Mouse (Mus musculus): ENCODE measurements at regions not wholly inside any gene's neighbourhood (a gene's known extent, or its start where the extent isn't known, plus 50 kb on each side); places are given as distances from the start of the nearest gene placed in this dataset.
"Not testable (repeated sequence)": the region's sequence is repeated elsewhere in the genome, so short reads cannot be mapped to it uniquely, and the experiment has no call there.

GRCm38 (mm10) chr15:90882349-90882748, 167.4 kb downstream of the Kif21a start:
- H3K27ac ChIP-seq (ENCODE audit: poor library complexity, severe bottlenecking); ATAC-seq (ENCODE audit: insufficient number of reproducible peaks, low FRiP score); H3K27me3 ChIP-seq (replicated peaks); H3K36me3 ChIP-seq; H3K4me3 ChIP-seq; H3K4me2 ChIP-seq; H3K4me1 ChIP-seq (replicated peaks); H3K9ac ChIP-seq; H3K9me3 ChIP-seq (replicated peaks): not testable (repeated sequence)
- WGBS = 91% methylated on average over 19 of the region's 19 CpGs

GRCm38 (mm10) chr15:90869452-90869851, 180.3 kb downstream of the Kif21a start:
- H3K9me3 ChIP-seq (replicated peaks) = no peaks in the 10 kb centered on the region
- no peak overlapping the region for H3K9ac ChIP-seq
- no peak for ATAC-seq (ENCODE audit: insufficient number of reproducible peaks, low FRiP score)
- H3K4me1 ChIP-seq (replicated peaks) = no peaks in the 10 kb centered on the region
- no peak overlapping the region for H3K27ac ChIP-seq (ENCODE audit: poor library complexity, severe bottlenecking)
- no peaks in the 10 kb centered on the region for H3K27me3 ChIP-seq (replicated peaks)
- no peak overlapping the region for H3K4me2 ChIP-seq
- no peak overlapping the region for H3K4me3 ChIP-seq
- H3K36me3 ChIP-seq = no peaks in the 10 kb centered on the region
- WGBS = 75% methylated on average over 2 of the region's 2 CpGs

- not testable (repeated sequence) for H3K9me3 ChIP-seq (replicated peaks); H3K27ac ChIP-seq (ENCODE audit: poor library complexity, severe bottlenecking); H3K9ac ChIP-seq; H3K27me3 ChIP-seq (replicated peaks); ATAC-seq (ENCODE audit: insufficient number of reproducible peaks, low FRiP score); H3K36me3 ChIP-seq; H3K4me2 ChIP-seq; H3K4me3 ChIP-seq; H3K4me1 ChIP-seq (replicated peaks)
- WGBS = 73% methylated on average over 1 of the region's 4 CpGs
These were observed 174.5 kb upstream of the Cpne8 start for GRCm38 (mm10) chr15:90853763-90854162.

- WGBS = 88% methylated on average over 2 of the region's 2 CpGs
- H3K27me3 ChIP-seq (replicated peaks) = no peaks in the 10 kb centered on the region
These were observed 172.8 kb upstream of the Cpne8 start for GRCm38 (mm10) chr15:90851991-90852390.

GRCm38 (mm10) chr15:90841471-90841870, 162.2 kb upstream of the Cpne8 start:
- H3K27me3 ChIP-seq (replicated peaks) = no peaks in the 10 kb centered on the region
- H3K9me3 ChIP-seq (replicated peaks) = no peaks in the 10 kb centered on the region
- no peak overlapping the region for H3K27ac ChIP-seq (ENCODE audit: poor library complexity, severe bottlenecking)
- no peaks in the 10 kb centered on the region for H3K36me3 ChIP-seq
- no peak for ATAC-seq (ENCODE audit: insufficient number of reproducible peaks, low FRiP score)
- no peak overlapping the region for H3K4me2 ChIP-seq
- H3K9ac ChIP-seq = no peak overlapping the region
- no peaks in the 10 kb centered on the region for H3K4me1 ChIP-seq (replicated peaks)
- 23% methylated on average over 5 of the region's 5 CpGs for WGBS
- H3K4me3 ChIP-seq = no peak overlapping the region

More at GRCm38 (mm10) chr15:90851991-90852390, 172.8 kb upstream of the Cpne8 start:
- no peaks in the 10 kb centered on the region for H3K9me3 ChIP-seq (replicated peaks)
- H3K4me3 ChIP-seq = no peak overlapping the region
- ATAC-seq (ENCODE audit: insufficient number of reproducible peaks, low FRiP score) = no peak
- H3K27ac ChIP-seq (ENCODE audit: poor library complexity, severe bottlenecking) = no peak overlapping the region
- no peaks in the 10 kb centered on the region for H3K36me3 ChIP-seq
- H3K9ac ChIP-seq = no peak overlapping the region
- no peaks in the 10 kb centered on the region for H3K4me1 ChIP-seq (replicated peaks)
- no peak overlapping the region for H3K4me2 ChIP-seq

- no peak overlapping the region for H3K27ac ChIP-seq (ENCODE audit: poor library complexity, severe bottlenecking)
- 83% methylated on average over 7 of the region's 7 CpGs for WGBS
- no peaks in the 10 kb centered on the region for H3K4me1 ChIP-seq (replicated peaks)
- no peak overlapping the region for H3K4me2 ChIP-seq
- no peak overlapping the region for H3K9ac ChIP-seq
- no peak overlapping the region for H3K4me3 ChIP-seq
- H3K27me3 ChIP-seq (replicated peaks) = no peaks in the 10 kb centered on the region
- 0 out of 2 replicates have a peak, but pooled peaks cover 3% of the 10 kb centered on the region for H3K36me3 ChIP-seq
- 0 out of 2 replicates have a peak, but pooled peaks cover 4% of the 10 kb centered on the region for H3K9me3 ChIP-seq (replicated peaks)
- no peak for ATAC-seq (ENCODE audit: insufficient number of reproducible peaks, low FRiP score)
These were observed 156.4 kb upstream of the Cpne8 start for GRCm38 (mm10) chr15:90835586-90835985.

- no peak overlapping the region for H3K4me3 ChIP-seq
- no peak for ATAC-seq (ENCODE audit: insufficient number of reproducible peaks, low FRiP score)
- H3K9ac ChIP-seq = no peak overlapping the region
- no peaks in the 10 kb centered on the region for H3K27me3 ChIP-seq (replicated peaks)
- 0 out of 2 replicates have a peak, but pooled peaks cover 4% of the 10 kb centered on the region for H3K9me3 ChIP-seq (replicated peaks)
- H3K4me2 ChIP-seq = no peak overlapping the region
- 0 out of 2 replicates have a peak, but pooled peaks cover 3% of the 10 kb centered on the region for H3K36me3 ChIP-seq
- H3K4me1 ChIP-seq (replicated peaks) = no peaks in the 10 kb centered on the region
- H3K27ac ChIP-seq (ENCODE audit: poor library complexity, severe bottlenecking) = no peak overlapping the region
- 60% methylated on average over 4 of the region's 4 CpGs for WGBS
These were observed 148.6 kb upstream of the Cpne8 start for GRCm38 (mm10) chr15:90827816-90828215.

- H3K27ac ChIP-seq (ENCODE audit: poor library complexity, severe bottlenecking) = no peak overlapping the region
- no peak for ATAC-seq (ENCODE audit: insufficient number of reproducible peaks, low FRiP score)
- WGBS = 80% methylated on average over 6 of the region's 6 CpGs
- H3K36me3 ChIP-seq = no peaks in the 10 kb centered on the region
- H3K4me3 ChIP-seq = no peak overlapping the region
- no peaks in the 10 kb centered on the region for H3K27me3 ChIP-seq (replicated peaks)
- no peak overlapping the region for H3K4me2 ChIP-seq
- H3K9me3 ChIP-seq (replicated peaks) = no peaks in the 10 kb centered on the region
- no peak overlapping the region for H3K9ac ChIP-seq
- no peaks in the 10 kb centered on the region for H3K4me1 ChIP-seq (replicated peaks)
These were observed 143.1 kb upstream of the Cpne8 start for GRCm38 (mm10) chr15:90822306-90822705.

- Histone ChIP-seq H3K4me1 (replicated peaks) (no peaks in the 10 kb centered on the region), H3K4me3 (no peak overlapping the region), H3K9ac (no peak overlapping the region), H3K36me3 (no peaks in the 10 kb centered on the region), H3K27ac (ENCODE audit: poor library complexity, severe bottlenecking) (no peak overlapping the region), H3K27me3 (replicated peaks) (no peaks in the 10 kb centered on the region), H3K9me3 (replicated peaks) (no peaks in the 10 kb centered on the region), H3K4me2 (no peak overlapping the region)
- 83% methylated on average over 14 of the region's 14 CpGs for WGBS
- no peak for ATAC-seq (ENCODE audit: insufficient number of reproducible peaks, low FRiP score)
These were observed 140.9 kb upstream of the Cpne8 start for GRCm38 (mm10) chr15:90819949-90820655.

GRCm38 (mm10) chr15:90818161-90818560, 138.9 kb upstream of the Cpne8 start:
- peaks cover 9% of the 10 kb centered on the region for H3K4me1 ChIP-seq (replicated peaks)
- ATAC-seq (ENCODE audit: insufficient number of reproducible peaks, low FRiP score) = no peak
- 56% methylated on average over 4 of the region's 4 CpGs for WGBS

GRCm38 (mm10) chr15:90813907-90814306, 134.7 kb upstream of the Cpne8 start:
- H3K4me2 ChIP-seq = 0 out of 2 replicates have a peak overlapping the region, but pooled peaks have one; percentile 13
- H3K27me3 ChIP-seq (replicated peaks) = no peaks in the 10 kb centered on the region
- 44% methylated on average over 5 of the region's 5 CpGs for WGBS
- H3K27ac ChIP-seq (ENCODE audit: poor library complexity, severe bottlenecking) = no peak overlapping the region
- peaks cover 16% of the 10 kb centered on the region for H3K4me1 ChIP-seq (replicated peaks)
- no peaks in the 10 kb centered on the region for H3K36me3 ChIP-seq
- H3K9me3 ChIP-seq (replicated peaks) = no peaks in the 10 kb centered on the region
- no peak for ATAC-seq (ENCODE audit: insufficient number of reproducible peaks, low FRiP score)
- H3K4me3 ChIP-seq = no peak overlapping the region
- H3K9ac ChIP-seq = no peak overlapping the region

More at GRCm38 (mm10) chr15:90818161-90818560, 138.9 kb upstream of the Cpne8 start:
- Histone ChIP-seq H3K27me3 (replicated peaks) (no peaks in the 10 kb centered on the region), H3K9ac (no peak overlapping the region), H3K4me3 (no peak overlapping the region), H3K36me3 (no peaks in the 10 kb centered on the region), H3K4me2 (no peak overlapping the region), H3K27ac (ENCODE audit: poor library complexity, severe bottlenecking) (no peak overlapping the region), H3K9me3 (replicated peaks) (no peaks in the 10 kb centered on the region)

GRCm38 (mm10) chr15:90810341-90810740, 131.1 kb upstream of the Cpne8 start:
- Histone ChIP-seq H3K27me3 (replicated peaks) (no peaks in the 10 kb centered on the region), H3K9ac (no peak overlapping the region), H3K4me2 (no peak overlapping the region), H3K27ac (ENCODE audit: poor library complexity, severe bottlenecking) (no peak overlapping the region), H3K36me3 (no peaks in the 10 kb centered on the region), H3K9me3 (replicated peaks) (no peaks in the 10 kb centered on the region), H3K4me1 (replicated peaks) (peaks cover 16% of the 10 kb centered on the region), H3K4me3 (no peak overlapping the region)
- WGBS = 74% methylated on average over 3 of the region's 3 CpGs
- no peak for ATAC-seq (ENCODE audit: insufficient number of reproducible peaks, low FRiP score)
